Mouse (Mus musculus) myocyte (in vitro differentiated cells): Measurements from ENCODE around the gene Zfp169. TPM values are rescaled to one million over a fixed set of nuclear protein-coding genes. Genes with fewer than 3 reads are reported as not detected.
A peak's percentile ranks its signal among the peaks of the same experiment; 100 is the strongest.

Source experiments
- H3K27me3 ChIP-seq: one replicate; pipeline ENCODE4 v1.6.1; 2011; ENCODE audit not compliant: control insufficient read depth, insufficient read depth, insufficient read length
- H3K36me3 ChIP-seq: one replicate; pipeline ENCODE4 v1.6.1; 2011; ENCODE audit not compliant: control insufficient read depth, insufficient read depth
- H3K4me2 ChIP-seq: one replicate; pipeline ENCODE4 v1.6.1; 2011; ENCODE audit warnings: low read depth, control low read depth
- H3K4me3 ChIP-seq: one replicate; pipeline ENCODE4 v1.5.1; 2011; ENCODE audit warnings: mild to moderate bottlenecking, control low read depth, moderate library complexity
- H3K79me2 ChIP-seq: one replicate; pipeline ENCODE4 v1.6.1; 2011; ENCODE audit not compliant: control insufficient read depth, insufficient read depth
- H3ac ChIP-seq: one replicate; pipeline ENCODE4 v1.6.1; 2011; ENCODE audit not compliant: control insufficient read depth, insufficient read length
- CEBPB ChIP-seq: IDR thresholded peaks from 2 replicates; pipeline ENCODE4 v1.6.1; 2011; ENCODE audit warnings: mild to moderate bottlenecking, moderate library complexity; ENCODE audit not compliant: poor library complexity, insufficient read depth, severe bottlenecking
- E2F4 ChIP-seq: IDR thresholded peaks from one replicate; pipeline ENCODE4 v1.6.1; 2011; ENCODE audit warnings: mild to moderate bottlenecking, control low read depth, moderate library complexity; ENCODE audit not compliant: insufficient read depth
- MAX ChIP-seq: IDR thresholded peaks from one replicate; pipeline ENCODE4 v1.6.1; 2011; ENCODE audit warnings: low read depth, mild to moderate bottlenecking, control low read depth
- MYOD1 ChIP-seq, 3 experiments: IDR thresholded peaks; one replicate each; pipeline ENCODE4 v1.6.1; 2011; ENCODE audit warnings: control low read depth in 2 of 3, low read depth in 2 of 3, mild to moderate bottlenecking in 2 of 3, moderate library complexity in 1 of 3; ENCODE audit not compliant: insufficient read length in 2 of 3, control insufficient read depth in 1 of 3
- MYOG ChIP-seq, 3 experiments: IDR thresholded peaks; one replicate each; pipeline ENCODE4 v1.6.1; 2011; ENCODE audit warnings: control low read depth in 2 of 3, low read depth in 2 of 3, mild to moderate bottlenecking in 2 of 3; ENCODE audit not compliant: insufficient read length in 2 of 3, control insufficient read depth in 1 of 3, insufficient read depth in 1 of 3
- POLR2A ChIP-seq: IDR thresholded peaks from one replicate; pipeline ENCODE4 v1.6.1; 2011; ENCODE audit warnings: low read depth, mild to moderate bottlenecking, control low read depth, moderate library complexity; ENCODE audit not compliant: insufficient read length
- POLR2AphosphoS2 ChIP-seq: IDR thresholded peaks from one replicate; pipeline ENCODE4 v1.6.1; 2011; ENCODE audit warnings: low read depth, control low read depth; ENCODE audit not compliant: insufficient read length
- REST ChIP-seq: IDR thresholded peaks from one replicate; pipeline ENCODE4 v1.6.1; 2011; ENCODE audit warnings: mild to moderate bottlenecking, control low read depth, moderate library complexity; ENCODE audit not compliant: insufficient read depth, insufficient read length
- SRF ChIP-seq: IDR thresholded peaks from one replicate; pipeline ENCODE4 v1.6.1; 2011; ENCODE audit warnings: low read depth; ENCODE audit not compliant: control insufficient read depth, insufficient read length
- TCF12 ChIP-seq: IDR thresholded peaks from one replicate; pipeline ENCODE4 v1.6.1; 2011; ENCODE audit warnings: mild to moderate bottlenecking, control low read depth; ENCODE audit not compliant: poor library complexity, insufficient read depth, severe bottlenecking
- TCF3 ChIP-seq: IDR thresholded peaks from one replicate; pipeline ENCODE4 v1.6.1; 2011; ENCODE audit warnings: low read depth, control low read depth; ENCODE audit not compliant: insufficient read length
- USF1 ChIP-seq: IDR thresholded peaks from one replicate; pipeline ENCODE4 v1.6.1; 2011; ENCODE audit warnings: low read depth, mild to moderate bottlenecking, control low read depth, moderate library complexity
- polyA plus RNA-seq: library from polyadenylated mRNA; unstranded; fragments of >200 nt; fragmentation: generic; extraction: Trizol; gene quantifications from one replicate; pipeline ENCODE4 v1.2.1, GENCODE M21; 2012; ENCODE audit warnings: missing spikeins

The Zfp169 gene
- polyA plus RNA-seq, 1 experiment, result 1.6 TPM

GRCm38 (mm10) chr13:48553511-48553910 is 40.3 kb upstream of the Zfp169 start:
- no peaks in the 10 kb centered on the region for H3K27me3 ChIP-seq
- no peak overlapping the region for H3K4me3 ChIP-seq

GRCm38 (mm10) chr13:48552181-48553090 is 39.2 kb upstream of the Zfp169 start:
- H3K36me3 ChIP-seq, result no peaks in the 10 kb centered on the region
- peak overlapping the region; percentile 22 for H3K4me3 ChIP-seq
- no peaks in the 10 kb centered on the region for H3K79me2 ChIP-seq
- H3K4me2 ChIP-seq, result peak overlapping the region; percentile 93
- H3K27me3 ChIP-seq, result no peaks in the 10 kb centered on the region
- H3ac ChIP-seq, result no peak overlapping the region
- TF ChIP-seq POLR2AphosphoS2 (peak; percentile 66), TCF12 (no peak), MYOG (IDR thresholded peaks at IDR 0.05; ENCODE audit: control insufficient read depth in 1 of 3, insufficient read depth in 1 of 3, insufficient read length in 2 of 3, low read depth in 2 of 3) (peak in 1 of 3 experiments; percentile 12), POLR2A (peak; percentile 51)

More at GRCm38 (mm10) chr13:48553511-48553910, 40.3 kb upstream of the Zfp169 start:
- H3ac ChIP-seq, result no peak overlapping the region
- no peaks in the 10 kb centered on the region for H3K36me3 ChIP-seq
- no peaks in the 10 kb centered on the region for H3K79me2 ChIP-seq
- H3K4me2 ChIP-seq, result no peak overlapping the region
- no peak for TF ChIP-seq USF1
- TF ChIP-seq TCF3, result no peak
- no peak for TF ChIP-seq MYOD1 (IDR thresholded peaks at IDR 0.05; ENCODE audit: control insufficient read depth in 1 of 3, insufficient read length in 2 of 3, low read depth in 2 of 3)
- no peak for TF ChIP-seq POLR2A
- TF ChIP-seq MAX, result no peak
- TF ChIP-seq CEBPB, result no peak
- TF ChIP-seq MYOG (IDR thresholded peaks at IDR 0.05; ENCODE audit: control insufficient read depth in 1 of 3, insufficient read depth in 1 of 3, insufficient read length in 2 of 3, low read depth in 2 of 3), result no peak
- TF ChIP-seq SRF, result no peak

DNA sequence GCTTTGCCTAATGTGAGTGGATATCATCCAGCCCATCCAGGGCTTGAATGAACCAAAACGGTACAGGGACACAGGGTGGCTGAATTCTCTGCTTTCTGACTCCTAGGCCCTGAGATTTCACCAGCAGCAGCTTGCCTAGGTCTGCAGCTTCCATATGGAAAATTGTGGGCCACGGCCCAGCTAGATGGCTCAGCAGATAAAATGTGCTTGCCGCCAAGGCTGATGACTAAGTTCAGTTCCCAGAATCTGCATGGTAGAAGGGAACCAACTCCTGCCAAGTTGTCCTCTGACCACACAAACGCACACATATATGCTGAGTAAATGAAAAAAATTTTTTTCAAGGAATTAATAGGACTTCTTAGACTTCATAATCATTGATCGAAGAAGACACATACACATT is 35.0 kb upstream of the Zfp169 start:
- H3K36me3 ChIP-seq, result no peaks in the 10 kb centered on the region

DNA sequence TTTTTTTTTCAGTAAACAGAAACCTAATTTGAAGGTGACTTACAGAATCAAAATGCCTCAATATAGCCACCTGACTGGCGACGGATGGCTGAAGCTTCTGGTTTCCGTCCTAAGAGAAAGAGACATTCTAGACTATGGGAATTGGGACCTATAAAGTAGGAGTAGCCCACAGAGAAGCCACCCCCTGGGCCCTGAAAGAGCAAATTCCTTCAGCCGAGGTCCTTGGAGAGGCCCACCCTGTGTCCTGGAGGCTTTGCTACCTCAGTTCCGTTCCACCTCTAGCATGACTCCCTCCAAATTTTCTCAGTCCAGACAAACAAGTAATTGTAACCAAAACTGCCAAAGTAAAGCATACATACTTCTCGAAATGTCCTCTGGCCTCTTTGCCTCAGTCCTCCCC is 34.4 kb upstream of the Zfp169 start:
- Histone ChIP-seq H3K4me2 (peak overlapping the region; percentile 5), H3ac (no peak overlapping the region), H3K79me2 (peaks cover 28% of the 10 kb centered on the region), H3K36me3 (no peaks in the 10 kb centered on the region), H3K27me3 (no peaks in the 10 kb centered on the region), H3K4me3 (no peak overlapping the region)
- TF ChIP-seq TCF3 (no peak), USF1 (no peak), POLR2A (no peak), POLR2AphosphoS2 (no peak), MYOG (IDR thresholded peaks at IDR 0.05; ENCODE audit: control insufficient read depth in 1 of 3, insufficient read depth in 1 of 3, insufficient read length in 2 of 3, low read depth in 2 of 3) (no peak), REST (no peak), MAX (no peak), MYOD1 (IDR thresholded peaks at IDR 0.05; ENCODE audit: control insufficient read depth in 1 of 3, insufficient read length in 2 of 3, low read depth in 2 of 3) (no peak), TCF12 (no peak), CEBPB (no peak), E2F4 (no peak), SRF (no peak)

More for the DNA sequence above, 35.0 kb upstream of the Zfp169 start:
- no peak overlapping the region for H3ac ChIP-seq
- no peak overlapping the region for H3K4me2 ChIP-seq
- H3K4me3 ChIP-seq, result no peak overlapping the region
- no peak for TF ChIP-seq MYOG (IDR thresholded peaks at IDR 0.05; ENCODE audit: control insufficient read depth in 1 of 3, insufficient read depth in 1 of 3, insufficient read length in 2 of 3, low read depth in 2 of 3)
- no peak for TF ChIP-seq POLR2AphosphoS2
- TF ChIP-seq SRF, result no peak
- no peak for TF ChIP-seq POLR2A
- no peaks in the 10 kb centered on the region for H3K27me3 ChIP-seq
- H3K79me2 ChIP-seq, result peaks cover 22% of the 10 kb centered on the region

DNA sequence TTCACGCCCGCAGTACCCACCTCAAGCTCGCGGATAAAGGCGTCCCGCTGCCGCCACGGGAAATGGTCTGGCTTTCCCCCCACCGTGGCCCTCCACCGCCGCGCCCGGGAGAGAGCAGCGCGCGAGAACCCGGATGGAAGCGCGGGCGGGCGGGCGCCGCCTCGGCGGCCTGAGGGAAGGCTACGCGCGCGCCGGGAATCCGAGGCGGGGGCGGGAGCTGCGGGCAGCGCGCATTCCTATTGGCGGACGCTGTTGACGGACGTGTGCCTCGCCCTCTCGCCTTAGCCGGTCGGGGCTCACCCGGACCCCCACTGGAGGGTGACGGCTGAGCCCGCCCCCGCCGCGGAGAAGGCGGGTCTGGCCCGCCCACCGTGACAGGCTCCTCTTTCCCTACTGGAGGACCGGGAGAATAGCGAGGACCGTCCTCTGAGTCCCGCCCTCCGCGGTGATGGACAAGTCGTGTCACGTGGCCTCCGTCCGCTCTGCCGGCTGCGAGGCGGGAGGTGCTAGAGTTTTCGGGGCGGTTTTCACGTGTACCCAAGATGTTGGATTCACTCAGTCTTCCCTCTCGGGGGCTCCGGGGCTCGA is 33.2 kb upstream of the Zfp169 start:
- peaks cover 40% of the 10 kb centered on the region for H3K79me2 ChIP-seq
- no peaks in the 10 kb centered on the region for H3K36me3 ChIP-seq
- peak overlapping the region; percentile 62 for H3K4me3 ChIP-seq
- TF ChIP-seq TCF3, result peak; percentile 9
- TF ChIP-seq SRF, result peak; percentile 50
- TF ChIP-seq E2F4, result peak; percentile 52
- TF ChIP-seq CEBPB, result no peak
- TF ChIP-seq USF1, result peak; percentile 95
- TF ChIP-seq POLR2AphosphoS2, result peak; percentile 49
- no peak for TF ChIP-seq MYOD1 (IDR thresholded peaks at IDR 0.05; ENCODE audit: control insufficient read depth in 1 of 3, insufficient read length in 2 of 3, low read depth in 2 of 3)
- TF ChIP-seq POLR2A, result peak; percentile 71
- no peak for TF ChIP-seq TCF12
- TF ChIP-seq MYOG (IDR thresholded peaks at IDR 0.05; ENCODE audit: control insufficient read depth in 1 of 3, insufficient read depth in 1 of 3, insufficient read length in 2 of 3, low read depth in 2 of 3), result no peak
- no peak for TF ChIP-seq REST
- no peak for TF ChIP-seq MAX
- H3ac ChIP-seq, result peak overlapping the region; percentile 55
- peak overlapping the region; percentile 92 for H3K4me2 ChIP-seq
- no peaks in the 10 kb centered on the region for H3K27me3 ChIP-seq
